Mouse (Mus musculus) bone marrow macrophage, adult 2 months (primary cell): ENCODE measurements around the gene Ppp1r3e.

ENCODE experiments used
- CTCF ChIP-seq: IDR thresholded peaks from 2 replicates; pipeline ENCODE4 v1.5.1; 2012; ENCODE audit warnings: low read depth, mild to moderate bottlenecking, low read length, moderate library complexity
- POLR2A ChIP-seq: IDR thresholded peaks from 2 replicates; pipeline ENCODE4 v1.6.1; 2012; ENCODE audit warnings: mild to moderate bottlenecking, low read depth, low read length, borderline replicate concordance

- TF ChIP-seq CTCF (peak; percentile 73), POLR2A (no peak)
Measured at GRCm38 (mm10) chr14:54866936-54867335, 10.4 kb downstream of the Ppp1r3e start.
